Comparison of ENCODE assay signal across 10 mouse cellular contexts in the genomic region with DNA sequence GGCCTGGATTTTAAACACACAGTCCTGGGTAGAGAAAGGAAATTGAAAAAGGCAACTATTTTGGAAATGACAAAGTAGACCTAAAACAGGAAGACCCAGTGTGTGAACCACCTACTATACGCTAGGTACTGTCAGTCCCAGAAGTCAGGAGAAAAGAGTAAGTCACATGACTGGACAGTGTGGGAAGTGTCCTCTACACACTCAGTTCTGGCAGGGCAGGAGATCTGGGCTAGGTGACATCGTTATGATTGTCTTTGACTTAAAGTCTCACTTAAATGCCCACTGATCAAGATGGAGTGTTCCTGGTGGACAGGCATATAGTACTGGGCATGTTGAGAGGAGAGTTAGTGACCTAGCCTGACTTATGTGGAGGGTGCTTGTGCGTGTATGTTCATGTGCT. TPM values are rescaled to one million over a fixed set of nuclear protein-coding genes. Genes with fewer than 3 reads are reported as not detected.
DNase-seq lines count a peak whose midpoint lies in the region; ATAC-seq and TF ChIP-seq lines count a peak whose summit lies in the region.
"Had no signal": no experiment of that assay in that cellular context is flagged by ENCODE, and none has a peak within 500 bp of the region (broad histone marks: within the 10 kb centered on the region; RNA-seq: fewer than 3 reads in every experiment).

No protein-coding gene starts in this region.

- no peak for DNase-seq in heart, postnatal 25 days (ENCODE audit: low spot score)
- DNase-seq in neural tube, embryonic 11.5 days (ENCODE audit: low spot score): no peak
- DNase-seq in neural tube, embryonic 10.5 days (ENCODE audit: extremely low spot score, low spot score): no peak
- peak; percentile 59 for DNase-seq in induced T-regulatory cell, adult 2 months (ENCODE audit: low read depth)
- DNase-seq in stomach, postnatal 0 days (ENCODE audit: low spot score): no peak
- no peak for DNase-seq in left cerebral cortex, postnatal 14 days (ENCODE audit: low spot score in 2 of 2)
- DNase-seq in cerebellum, postnatal 4 days (ENCODE audit: low spot score in 2 of 2): no peak
- DNase-seq: thymus, adult 2 months had no signal

- H3K9ac ChIP-seq in heart, embryonic 15.5 days: no peak overlapping the region
- no peak overlapping the region for H3K9ac ChIP-seq in neural tube, embryonic 11.5 days (ENCODE audit: low read length)
- no peak overlapping the region for H3K9ac ChIP-seq in stomach, postnatal 0 days (ENCODE audit: low read length)

- no peaks in the 10 kb centered on the region for H3K9me3 ChIP-seq in heart, embryonic 15.5 days (replicated peaks)
- H3K9me3 ChIP-seq in neural tube, embryonic 11.5 days (ENCODE audit: control insufficient read depth, low read length): no peaks in the 10 kb centered on the region
- no peaks in the 10 kb centered on the region for H3K9me3 ChIP-seq in stomach, postnatal 0 days (ENCODE audit: control insufficient read depth, low read length)

- H3K4me1 ChIP-seq in heart, embryonic 15.5 days (replicated peaks): peaks cover 67% of the 10 kb centered on the region
- H3K4me1 ChIP-seq in neural tube, embryonic 11.5 days (ENCODE audit: control insufficient read depth, insufficient read depth, low read length): peaks cover 12% of the 10 kb centered on the region; the same call in 1 of the 2 replicates
- H3K4me1 ChIP-seq in stomach, postnatal 0 days (replicated peaks; ENCODE audit: control insufficient read depth, insufficient read depth): peaks cover 25% of the 10 kb centered on the region

- H3K27me3 ChIP-seq in heart, embryonic 15.5 days: no peaks in the 10 kb centered on the region
- H3K27me3 ChIP-seq in neural tube, embryonic 11.5 days (ENCODE audit: control insufficient read depth, insufficient read depth, low read length): peaks cover 11% of the 10 kb centered on the region
- no peaks in the 10 kb centered on the region for H3K27me3 ChIP-seq in stomach, postnatal 0 days (ENCODE audit: control insufficient read depth, insufficient read depth, low read length)

- H3K4me3 ChIP-seq in heart, embryonic 15.5 days: peak overlapping the region; percentile 14; the same call in 1 of the 2 replicates
- no peak overlapping the region for H3K4me3 ChIP-seq in neural tube, embryonic 11.5 days (ENCODE audit: low read depth, low read length)
- no peak overlapping the region for H3K4me3 ChIP-seq in stomach, postnatal 0 days (ENCODE audit: low read depth, low read length)

- TF ChIP-seq CTCF in stomach, postnatal 0 days (IDR thresholded peaks at IDR 0.05; ENCODE audit: low read depth): no peak

- H3K4me2 ChIP-seq in heart, embryonic 15.5 days: peak overlapping the region; percentile 70
- no peak overlapping the region for H3K4me2 ChIP-seq in neural tube, embryonic 11.5 days (ENCODE audit: low read depth)
- peak overlapping the region; percentile 67 for H3K4me2 ChIP-seq in stomach, postnatal 0 days (replicated peaks; ENCODE audit: low read depth)

- no peak for ATAC-seq in heart, embryonic 15.5 days (replicated peaks; ENCODE audit: insufficient number of reproducible peaks, insufficient read depth, low FRiP score, low read depth)
- ATAC-seq in neural tube, embryonic 11.5 days (ENCODE audit: insufficient read depth, low FRiP score, low TSS enrichment): no peak
- no peak for ATAC-seq in stomach, postnatal 0 days (ENCODE audit: low FRiP score, low TSS enrichment)
- ATAC-seq: activated CD4-positive, CD25-positive, alpha-beta regulatory T cell, adult 4 months had no signal

- H3K27ac ChIP-seq in heart, embryonic 15.5 days: peak overlapping the region; percentile 97
- H3K27ac ChIP-seq in neural tube, embryonic 11.5 days (ENCODE audit: low read depth, low read length): 0 out of 2 replicates have a peak overlapping the region, but pooled peaks have one; percentile 6
- H3K27ac ChIP-seq in stomach, postnatal 0 days (replicated peaks): peak overlapping the region; percentile 93

- intact Hi-C loops in heart, postnatal 25 days (cut with DNase I): loop anchor here (2.0 kb wide), 1 partner anchor 16 kb away; no protein-coding TSS in a partner anchor
- intact Hi-C loops in left cerebral cortex, postnatal 14 days (cut with DNase I): no loop called here

- H3K36me3 ChIP-seq in heart, embryonic 15.5 days: peaks cover 7% of the 10 kb centered on the region; the same call in 1 of the 2 replicates
- H3K36me3 ChIP-seq in neural tube, embryonic 11.5 days (ENCODE audit: control insufficient read depth, insufficient read depth, low read length): no peaks in the 10 kb centered on the region
- peaks cover 3% of the 10 kb centered on the region; the same call in 1 of the 2 replicates for H3K36me3 ChIP-seq in stomach, postnatal 0 days (ENCODE audit: control insufficient read depth, insufficient read depth, low read length)

- WGBS in heart, embryonic 15.5 days: 84% methylated on average over 3 of the region's 3 CpGs
- 100% methylated on average over 3 of the region's 3 CpGs for WGBS in neural tube, embryonic 11.5 days
- 80% methylated on average over 3 of the region's 3 CpGs for WGBS in stomach, postnatal 0 days

- no peak for TF ChIP-seq EP300 in stomach, postnatal 0 days (optimal IDR thresholded peaks at IDR 0.05)

RNA-seq across cellular contexts. Expression of gene Anxa2, which starts 3.7 kb away (rescaled TPM):
- 544 and 629 TPM in 2 replicates for polyA plus RNA-seq in heart, embryonic 15.5 days (2015; fragmentation: Nextera tagmentation; extraction: Ambion mirVana)
- total RNA-seq in heart, postnatal 25 days (2021): 100 to 1,000 TPM in 1 of 2 experiments, 10 to 100 TPM in 1; 95.4 to 104 TPM
- 167 and 179 TPM in 2 replicates for polyA plus RNA-seq in neural tube, embryonic 11.5 days (2014; fragmentation: Nextera tagmentation; extraction: Ambion mirVana)
- polyA plus RNA-seq in stomach, postnatal 0 days (2015; fragmentation: Nextera tagmentation; extraction: Ambion mirVana): 634 and 654 TPM in 2 replicates
- total RNA-seq in left cerebral cortex, postnatal 14 days (2021): 10 to 100 TPM; 14.4 to 18.8 TPM

RNA-seq across cellular contexts. Expression of gene Ice2, which starts 59.4 kb away (rescaled TPM):
- 11.0 and 11.5 TPM in 2 replicates for polyA plus RNA-seq in heart, embryonic 15.5 days (2015; fragmentation: Nextera tagmentation; extraction: Ambion mirVana)
- total RNA-seq in heart, postnatal 25 days (2021): 1 to 10 TPM; 6.9 to 7.0 TPM
- polyA plus RNA-seq in neural tube, embryonic 11.5 days (2014; fragmentation: Nextera tagmentation; extraction: Ambion mirVana): 18.5 and 19.8 TPM in 2 replicates
- polyA plus RNA-seq in stomach, postnatal 0 days (2015; fragmentation: Nextera tagmentation; extraction: Ambion mirVana): 4.3 and 4.8 TPM in 2 replicates
- 10 to 100 TPM in 1 of 2 experiments, 1 to 10 TPM in 1; 7.4 to 10.9 TPM for total RNA-seq in left cerebral cortex, postnatal 14 days (2021)

Comparison
In these comparisons a context has a peak if more than half of its experiments do, and no peak if none do; other contexts are left out.
1. H3K27ac ChIP-seq: peak in every context shown above with its lines; median percentile 97 in heart, embryonic 15.5 days; 93 in stomach, postnatal 0 days; 6 in neural tube, embryonic 11.5 days.